Mouse (Mus musculus) CD8-positive naive resting alpha-beta T cell, adult 2 months (primary cell): Measurements from ENCODE around the gene Kpna6.

ENCODE experiments used
- DNase-seq, 2 experiments: peaks; one replicate each; pipeline ENCODE4 v3.0.0; 2022; ENCODE audit warnings: low read depth in 2 of 2, low spot score in 2 of 2

Gene Kpna6

GRCm38 (mm10) chr4:129650359-129650758 is 22.2 kb downstream of the Kpna6 start:
- no peak for DNase-seq

DNA sequence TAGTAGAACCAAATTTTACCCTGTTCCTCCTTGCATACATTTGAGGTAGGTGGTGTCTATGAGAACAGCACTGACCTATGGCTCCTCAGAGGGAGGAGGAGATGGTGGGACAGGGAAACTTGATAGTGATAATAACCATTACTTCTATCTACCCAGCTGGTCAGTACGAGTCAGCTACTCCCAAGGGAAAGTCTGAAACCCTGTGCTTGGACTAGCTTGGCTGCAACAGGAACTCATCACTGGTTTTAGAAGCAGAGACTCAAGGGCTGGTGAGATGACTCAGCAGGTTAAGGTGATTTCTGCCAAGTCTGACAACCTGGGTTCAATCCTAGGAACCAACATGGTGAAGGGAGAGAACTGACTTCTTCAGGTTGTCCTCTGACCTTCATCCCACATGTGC is 23.9 kb downstream of the Kpna6 start:
- no peak for DNase-seq

GRCm38 (mm10) chr4:129645204-129645603 is 27.4 kb downstream of the Kpna6 start:
- DNase-seq, result no peak

DNA sequence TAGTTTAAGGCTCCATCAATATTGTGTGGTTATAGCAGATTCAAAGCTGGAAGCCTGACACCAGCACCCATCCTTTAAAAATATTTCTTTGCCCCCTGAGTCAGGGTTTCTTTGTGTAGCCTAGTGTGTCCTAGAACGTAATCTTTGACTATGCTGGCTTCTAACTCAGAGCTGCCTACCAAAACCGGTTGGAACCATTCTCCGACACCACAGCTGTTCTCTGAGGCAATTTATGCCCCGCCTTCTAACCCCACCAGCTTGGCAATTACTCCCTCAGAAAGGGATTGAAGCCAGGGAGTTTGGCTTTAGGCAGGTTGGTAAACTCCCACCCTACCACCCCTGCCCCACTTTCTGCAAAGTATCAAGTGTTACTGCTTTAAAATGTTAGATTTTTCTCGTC is 30.8 kb downstream of the Kpna6 start:
- DNase-seq, result no peak

GRCm38 (mm10) chr4:129640638-129641467 is 31.7 kb downstream of the Kpna6 start, which contains the start of gene Txlna:
Txlna (minus strand) TSS chr4:129641065.
- DNase-seq, result peak; percentile 88 to 93

GRCm38 (mm10) chr4:129640101-129640637 is 32.4 kb downstream of the Kpna6 start:
- DNase-seq, result peak in 1 of 2 experiments; percentile 8

GRCm38 (mm10) chr4:129639221-129639620 is 33.3 kb downstream of the Kpna6 start:
- DNase-seq, result no peak

GRCm38 (mm10) chr4:129633852-129634251 is 38.7 kb downstream of the Kpna6 start:
- DNase-seq, result no peak

GRCm38 (mm10) chr4:129631867-129632266 is 40.7 kb downstream of the Kpna6 start:
- DNase-seq, result no peak

DNA sequence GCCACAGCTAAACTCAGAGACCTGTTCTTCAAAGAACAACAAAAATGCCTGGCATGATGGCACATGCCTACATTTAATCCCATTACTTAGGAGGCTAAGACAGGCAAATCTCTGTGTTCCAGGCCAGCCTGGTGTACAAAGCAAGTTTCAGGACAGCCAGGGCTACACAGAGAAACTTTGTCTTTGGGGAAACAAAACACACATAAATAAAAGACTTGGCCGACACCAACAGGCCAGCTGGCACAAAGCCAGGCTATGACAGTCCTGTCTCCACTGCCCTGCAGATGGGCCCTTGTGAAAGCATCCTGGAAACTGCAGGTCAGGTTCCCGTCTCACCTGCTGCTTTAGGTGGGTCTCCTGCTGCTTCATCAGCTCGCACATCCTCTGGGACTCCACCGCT is 41.6 kb downstream of the Kpna6 start:
- DNase-seq, result no peak

- no peak for DNase-seq
Observed at GRCm38 (mm10) chr4:129626035-129626434, 46.5 kb downstream of the Kpna6 start.

DNA sequence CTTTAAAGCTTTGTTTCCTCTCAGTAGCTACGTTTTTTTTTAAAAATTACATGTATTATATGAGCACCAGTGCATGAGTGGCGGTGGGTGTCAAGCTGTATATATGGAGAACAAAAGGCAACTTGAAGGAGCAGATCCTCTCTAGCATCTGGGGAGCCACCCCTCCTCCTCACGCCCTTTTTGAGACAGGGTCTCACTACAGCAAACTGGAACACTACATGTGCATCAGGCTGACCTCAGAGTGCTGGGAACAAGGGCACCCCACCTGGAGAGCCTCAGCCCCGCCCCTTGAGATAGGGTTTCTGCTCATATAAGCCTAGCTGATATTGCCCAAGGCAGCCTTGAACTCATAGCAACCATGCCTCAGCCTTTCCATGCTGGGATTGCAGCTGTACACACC is 47.1 kb downstream of the Kpna6 start:
- DNase-seq, result no peak

GRCm38 (mm10) chr4:129625029-129625370 is 47.6 kb downstream of the Kpna6 start:
- DNase-seq, result peak; percentile 26 to 27

DNA sequence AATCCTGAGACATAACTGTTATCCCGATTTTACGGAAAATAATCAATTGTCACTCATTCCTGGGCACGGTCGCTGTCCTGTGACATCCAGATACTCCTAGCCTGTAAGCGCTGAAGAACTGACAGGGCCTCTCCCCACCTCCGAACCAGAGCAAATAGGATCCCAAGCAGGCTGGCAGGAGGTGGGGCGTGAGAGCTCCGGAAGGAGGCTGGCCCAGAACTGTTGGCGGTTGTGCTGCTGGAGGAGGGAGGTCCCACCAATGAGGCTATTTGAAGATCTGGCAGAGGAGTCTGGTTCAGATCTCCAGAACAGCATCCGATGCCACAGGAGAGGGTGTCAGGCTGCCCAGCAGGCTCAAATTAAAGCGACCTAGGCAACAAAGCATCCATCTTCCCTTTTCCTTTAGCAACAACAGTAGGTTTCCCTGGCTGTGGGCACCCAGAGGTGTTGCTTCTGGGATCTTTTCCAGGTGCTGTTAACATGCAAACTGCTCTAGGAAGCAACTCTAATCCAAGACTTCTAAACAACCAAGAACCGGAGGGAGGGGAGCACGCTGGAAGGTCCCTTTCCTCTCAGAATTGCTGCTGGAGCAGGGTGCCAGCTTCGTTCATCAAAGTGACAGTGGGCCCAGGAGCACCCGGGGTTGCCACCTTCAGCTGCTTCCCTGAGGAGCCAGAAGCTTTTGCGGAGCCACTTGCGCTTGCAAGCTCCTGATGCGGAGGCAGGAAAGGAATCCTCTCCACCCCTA is 48.1 kb downstream of the Kpna6 start:
- peak; percentile 81 to 84 for DNase-seq

DNA sequence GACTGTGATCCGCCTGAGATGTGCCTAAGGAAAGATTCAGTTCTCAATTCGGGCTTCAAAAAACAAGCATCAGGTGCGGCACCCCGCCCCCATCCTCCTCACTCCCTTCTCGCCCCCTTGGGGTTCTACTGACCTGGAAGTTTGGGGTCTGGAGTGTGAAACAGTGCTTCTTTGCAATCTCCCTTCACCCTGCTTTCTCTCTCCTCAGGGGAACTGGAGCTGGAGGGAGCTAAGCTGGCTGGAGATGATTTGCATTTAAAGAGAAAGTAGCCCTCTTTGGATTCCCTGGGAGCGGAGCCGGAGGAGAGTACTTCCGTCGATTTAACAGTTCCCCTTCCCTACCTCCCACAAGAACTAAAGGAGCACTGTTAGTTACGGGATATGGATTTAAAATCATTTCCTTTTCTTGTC is 48.9 kb downstream of the Kpna6 start, which contains the start of gene Ccdc28b:
Ccdc28b (minus strand) TSS at position 267 of the 411 bp plus-strand sequence.
- no peak for DNase-seq

DNA sequence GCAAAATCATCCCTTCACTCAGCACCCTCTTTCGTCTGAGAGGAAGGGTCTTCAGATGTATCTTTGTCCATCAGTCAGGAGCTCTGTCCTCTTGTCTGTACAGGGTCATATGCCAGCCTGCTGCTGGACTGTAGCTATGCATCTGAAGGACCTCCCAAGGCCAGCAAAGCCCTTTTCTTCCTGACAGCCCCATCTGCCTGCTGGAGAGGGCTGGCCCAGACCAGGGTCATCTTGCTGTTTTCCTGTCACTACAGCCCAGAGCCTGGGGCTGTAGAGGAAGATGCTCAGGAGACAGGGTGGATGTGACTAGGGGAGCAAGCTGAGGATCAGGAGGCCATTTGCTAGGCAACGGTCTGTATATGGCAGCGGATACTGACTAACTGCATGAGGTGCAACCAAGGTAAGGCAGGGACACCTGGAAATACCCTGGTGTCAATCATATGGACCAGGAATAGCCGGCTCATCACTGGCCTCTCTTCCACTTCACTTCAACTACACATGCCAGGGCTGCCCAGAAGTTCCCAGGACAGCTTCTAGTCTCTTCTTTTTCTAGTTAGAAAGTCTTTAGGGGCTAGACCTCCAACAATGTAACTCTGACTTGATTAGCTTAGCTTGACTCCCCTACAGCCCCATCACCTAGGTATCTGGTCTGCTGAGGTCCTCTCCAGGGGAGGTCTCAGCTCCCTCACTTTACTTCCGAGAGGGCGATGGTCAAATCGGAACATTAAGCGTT is 49.6 kb downstream of the Kpna6 start:
- no peak for DNase-seq

- no peak for DNase-seq
Observed at GRCm38 (mm10) chr4:129622120-129622802, 50.3 kb downstream of the Kpna6 start.

DNA sequence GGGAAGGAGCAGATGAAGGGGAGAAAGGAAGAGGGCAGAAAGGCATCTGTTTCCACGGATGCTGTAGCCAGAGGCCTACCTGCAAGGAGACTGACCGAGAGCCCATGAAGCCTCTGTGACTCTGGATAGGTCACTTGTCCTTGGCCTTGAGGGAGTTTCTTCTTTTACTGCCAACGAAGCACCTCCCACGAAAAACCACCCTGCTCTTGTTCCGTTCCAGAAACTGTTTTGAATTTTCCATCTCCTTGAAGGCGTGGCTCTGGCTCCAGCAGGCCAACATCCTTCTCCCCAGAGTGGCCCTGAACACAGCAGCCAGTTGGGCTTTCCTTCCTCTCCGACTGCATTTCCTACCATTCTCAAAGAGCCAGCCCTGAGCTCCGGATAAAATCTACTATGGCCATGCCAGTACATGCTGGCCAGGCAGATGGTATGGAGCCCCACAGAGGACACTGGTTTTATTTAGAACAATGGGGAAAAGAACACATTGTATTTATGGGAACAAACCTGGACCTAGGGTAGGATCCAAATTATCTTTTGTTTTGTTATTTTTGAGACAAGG is 51.2 kb downstream of the Kpna6 start:
- no peak for DNase-seq

- no peak for DNase-seq
Observed at GRCm38 (mm10) chr4:129620419-129621282, 51.9 kb downstream of the Kpna6 start.
